Mouse (Mus musculus): ENCODE results near the gene Gabrb1. TPM values are rescaled to one million over a fixed set of nuclear protein-coding genes. Genes with fewer than 3 reads are reported as not detected.

Gabrb1 gene
- polyA plus RNA-seq, 1 experiment from 2014 or later, result 0.20 TPM

GRCm38 (mm10) chr5:71781514-71782179, 123.7 kb downstream of the Gabrb1 start:
- Histone ChIP-seq H3K4me3 (ENCODE audit: low read length) (no peak overlapping the region), H3K9me3 (ENCODE audit: control insufficient read depth, low read length) (no peaks in the 10 kb centered on the region), H3K36me3 (ENCODE audit: control insufficient read depth, insufficient read depth, low read length) (no peaks in the 10 kb centered on the region), H3K4me1 (replicated peaks; ENCODE audit: control insufficient read depth, insufficient read depth, low read length) (no peaks in the 10 kb centered on the region), H3K27me3 (ENCODE audit: control insufficient read depth, insufficient read depth, low read depth, low read length) (no peaks in the 10 kb centered on the region), H3K9ac (ENCODE audit: low read length) (no peak overlapping the region), H3K27ac (ENCODE audit: low read length) (no peak overlapping the region), H3K4me2 (ENCODE audit: low read depth, low read length) (no peak overlapping the region)
- no peak for ATAC-seq (ENCODE audit: low read depth)
- WGBS, result 43% methylated on average over 2 of the region's 2 CpGs

GRCm38 (mm10) chr5:71822862-71823261, 164.9 kb downstream of the Gabrb1 start:
- H3K36me3 ChIP-seq (ENCODE audit: control insufficient read depth, insufficient read depth, low read length), result no peaks in the 10 kb centered on the region
- H3K4me3 ChIP-seq (ENCODE audit: low read length), result no peak overlapping the region
- no peaks in the 10 kb centered on the region for H3K27me3 ChIP-seq (ENCODE audit: control insufficient read depth, insufficient read depth, low read depth, low read length)
- H3K4me1 ChIP-seq (replicated peaks; ENCODE audit: control insufficient read depth, insufficient read depth, low read length), result no peaks in the 10 kb centered on the region
- H3K4me2 ChIP-seq (ENCODE audit: low read depth, low read length), result no peak overlapping the region
- no peak for ATAC-seq (ENCODE audit: low read depth)
- H3K9me3 ChIP-seq (ENCODE audit: control insufficient read depth, low read length), result no peaks in the 10 kb centered on the region
- 8% methylated on average over 1 of the region's 1 CpGs for WGBS
- H3K9ac ChIP-seq (ENCODE audit: low read length), result no peak overlapping the region
- H3K27ac ChIP-seq (ENCODE audit: low read length), result no peak overlapping the region

- ATAC-seq (ENCODE audit: low read depth), result no peak
- Histone ChIP-seq H3K9ac (ENCODE audit: low read length) (no peak overlapping the region), H3K4me2 (ENCODE audit: low read depth, low read length) (no peak overlapping the region), H3K27me3 (ENCODE audit: control insufficient read depth, insufficient read depth, low read depth, low read length) (no peaks in the 10 kb centered on the region), H3K4me1 (replicated peaks; ENCODE audit: control insufficient read depth, insufficient read depth, low read length) (no peaks in the 10 kb centered on the region), H3K9me3 (ENCODE audit: control insufficient read depth, low read length) (no peaks in the 10 kb centered on the region), H3K4me3 (ENCODE audit: low read length) (no peak overlapping the region), H3K27ac (ENCODE audit: low read length) (no peak overlapping the region), H3K36me3 (ENCODE audit: control insufficient read depth, insufficient read depth, low read length) (no peaks in the 10 kb centered on the region)
These were observed 170.4 kb downstream of the Gabrb1 start for GRCm38 (mm10) chr5:71828342-71828741.

GRCm38 (mm10) chr5:71828996-71829395, 171.1 kb downstream of the Gabrb1 start:
- H3K27me3 ChIP-seq (ENCODE audit: control insufficient read depth, insufficient read depth, low read depth, low read length), result no peaks in the 10 kb centered on the region
- H3K36me3 ChIP-seq (ENCODE audit: control insufficient read depth, insufficient read depth, low read length), result no peaks in the 10 kb centered on the region
- H3K27ac ChIP-seq (ENCODE audit: low read length), result no peak overlapping the region
- H3K9ac ChIP-seq (ENCODE audit: low read length), result no peak overlapping the region
- H3K4me2 ChIP-seq (ENCODE audit: low read depth, low read length), result no peak overlapping the region
- H3K9me3 ChIP-seq (ENCODE audit: control insufficient read depth, low read length), result no peaks in the 10 kb centered on the region
- H3K4me3 ChIP-seq (ENCODE audit: low read length), result no peak overlapping the region
- no peaks in the 10 kb centered on the region for H3K4me1 ChIP-seq (replicated peaks; ENCODE audit: control insufficient read depth, insufficient read depth, low read length)
- no peak for ATAC-seq (ENCODE audit: low read depth)
- 35% methylated on average over 1 of the region's 1 CpGs for WGBS

GRCm38 (mm10) chr5:71830342-71830741, 172.4 kb downstream of the Gabrb1 start:
- Histone ChIP-seq H3K27ac (ENCODE audit: low read length) (no peak overlapping the region), H3K9me3 (ENCODE audit: control insufficient read depth, low read length) (no peaks in the 10 kb centered on the region), H3K4me3 (ENCODE audit: low read length) (no peak overlapping the region), H3K9ac (ENCODE audit: low read length) (no peak overlapping the region), H3K4me1 (replicated peaks; ENCODE audit: control insufficient read depth, insufficient read depth, low read length) (no peaks in the 10 kb centered on the region), H3K36me3 (ENCODE audit: control insufficient read depth, insufficient read depth, low read length) (no peaks in the 10 kb centered on the region), H3K4me2 (ENCODE audit: low read depth, low read length) (no peak overlapping the region), H3K27me3 (ENCODE audit: control insufficient read depth, insufficient read depth, low read depth, low read length) (no peaks in the 10 kb centered on the region)
- 80% methylated on average over 2 of the region's 2 CpGs for WGBS
- no peak for ATAC-seq (ENCODE audit: low read depth)

- no peaks in the 10 kb centered on the region for H3K4me1 ChIP-seq (replicated peaks; ENCODE audit: control insufficient read depth, insufficient read depth, low read length)
These were observed 184.3 kb downstream of the Gabrb1 start for GRCm38 (mm10) chr5:71842241-71842640.

GRCm38 (mm10) chr5:71898214-71898613, 240.3 kb downstream of the Gabrb1 start:
- H3K36me3 ChIP-seq (ENCODE audit: control insufficient read depth, insufficient read depth, low read length), result no peaks in the 10 kb centered on the region
- no peak overlapping the region for H3K4me3 ChIP-seq (ENCODE audit: low read length)
- ATAC-seq (ENCODE audit: low read depth), result no peak
- H3K4me1 ChIP-seq (replicated peaks; ENCODE audit: control insufficient read depth, insufficient read depth, low read length), result no peaks in the 10 kb centered on the region
- no peaks in the 10 kb centered on the region for H3K9me3 ChIP-seq (ENCODE audit: control insufficient read depth, low read length)
- no peaks in the 10 kb centered on the region for H3K27me3 ChIP-seq (ENCODE audit: control insufficient read depth, insufficient read depth, low read depth, low read length)
- WGBS, result 90% methylated on average over 2 of the region's 2 CpGs
- no peak overlapping the region for H3K4me2 ChIP-seq (ENCODE audit: low read depth, low read length)
- no peak overlapping the region for H3K9ac ChIP-seq (ENCODE audit: low read length)
- H3K27ac ChIP-seq (ENCODE audit: low read length), result no peak overlapping the region

More at GRCm38 (mm10) chr5:71842241-71842640, 184.3 kb downstream of the Gabrb1 start:
- Histone ChIP-seq H3K9ac (ENCODE audit: low read length) (no peak overlapping the region), H3K27ac (ENCODE audit: low read length) (no peak overlapping the region), H3K36me3 (ENCODE audit: control insufficient read depth, insufficient read depth, low read length) (no peaks in the 10 kb centered on the region), H3K4me3 (ENCODE audit: low read length) (no peak overlapping the region), H3K4me2 (ENCODE audit: low read depth, low read length) (no peak overlapping the region), H3K9me3 (ENCODE audit: control insufficient read depth, low read length) (no peaks in the 10 kb centered on the region), H3K27me3 (ENCODE audit: control insufficient read depth, insufficient read depth, low read depth, low read length) (no peaks in the 10 kb centered on the region)
- no peak for ATAC-seq (ENCODE audit: low read depth)

- Histone ChIP-seq H3K9me3 (ENCODE audit: control insufficient read depth, low read length) (no peaks in the 10 kb centered on the region), H3K4me1 (replicated peaks; ENCODE audit: control insufficient read depth, insufficient read depth, low read length) (no peaks in the 10 kb centered on the region), H3K36me3 (ENCODE audit: control insufficient read depth, insufficient read depth, low read length) (no peaks in the 10 kb centered on the region), H3K27me3 (ENCODE audit: control insufficient read depth, insufficient read depth, low read depth, low read length) (no peaks in the 10 kb centered on the region), H3K27ac (ENCODE audit: low read length) (no peak overlapping the region), H3K4me3 (ENCODE audit: low read length) (no peak overlapping the region), H3K4me2 (ENCODE audit: low read depth, low read length) (no peak overlapping the region), H3K9ac (ENCODE audit: low read length) (no peak overlapping the region)
- no peak for ATAC-seq (ENCODE audit: low read depth)
- WGBS, result 59% methylated on average over 7 of the region's 7 CpGs
These were observed 245.5 kb downstream of the Gabrb1 start for GRCm38 (mm10) chr5:71903399-71903798.

GRCm38 (mm10) chr5:71914028-71914427, 256.1 kb downstream of the Gabrb1 start:
- H3K9me3 ChIP-seq (ENCODE audit: control insufficient read depth, low read length), result no peaks in the 10 kb centered on the region
- no peak overlapping the region for H3K9ac ChIP-seq (ENCODE audit: low read length)
- H3K36me3 ChIP-seq (ENCODE audit: control insufficient read depth, insufficient read depth, low read length), result no peaks in the 10 kb centered on the region
- H3K4me1 ChIP-seq (replicated peaks; ENCODE audit: control insufficient read depth, insufficient read depth, low read length), result no peaks in the 10 kb centered on the region
- WGBS, result 50% methylated on average over 1 of the region's 1 CpGs
- no peaks in the 10 kb centered on the region for H3K27me3 ChIP-seq (ENCODE audit: control insufficient read depth, insufficient read depth, low read depth, low read length)
- H3K4me2 ChIP-seq (ENCODE audit: low read depth, low read length), result no peak overlapping the region
- no peak overlapping the region for H3K27ac ChIP-seq (ENCODE audit: low read length)
- no peak for ATAC-seq (ENCODE audit: low read depth)
- no peak overlapping the region for H3K4me3 ChIP-seq (ENCODE audit: low read length)

- Histone ChIP-seq H3K4me3 (ENCODE audit: low read length) (no peak overlapping the region), H3K27ac (ENCODE audit: low read length) (no peak overlapping the region), H3K27me3 (ENCODE audit: control insufficient read depth, insufficient read depth, low read depth, low read length) (no peaks in the 10 kb centered on the region), H3K4me2 (ENCODE audit: low read depth, low read length) (no peak overlapping the region), H3K9ac (ENCODE audit: low read length) (no peak overlapping the region), H3K9me3 (ENCODE audit: control insufficient read depth, low read length) (no peaks in the 10 kb centered on the region), H3K36me3 (ENCODE audit: control insufficient read depth, insufficient read depth, low read length) (no peaks in the 10 kb centered on the region), H3K4me1 (replicated peaks; ENCODE audit: control insufficient read depth, insufficient read depth, low read length) (no peaks in the 10 kb centered on the region)
- ATAC-seq (ENCODE audit: low read depth), result no peak
- 74% methylated on average over 4 of the region's 4 CpGs for WGBS
These were observed 257.8 kb downstream of the Gabrb1 start for GRCm38 (mm10) chr5:71915711-71916110.

Measured in lung, embryonic 16.5 days (tissue).